Mouse (Mus musculus) hindbrain, embryonic 13.5 days (tissue): ENCODE measurements around the gene Iqsec3. TPM values are rescaled to one million over a fixed set of nuclear protein-coding genes. Genes with fewer than 3 reads are reported as not detected.
A peak's percentile ranks its signal among the peaks of the same experiment; 100 is the strongest.

ENCODE experiments used
- ATAC-seq: fragments of 200-750 bp; cut with Nextera tagmentation; 2 replicates; pipeline ENCODE4 v1.8.0; 2017; ENCODE audit warnings: moderate TSS enrichment; ENCODE audit not compliant: low FRiP score
- H3K27ac ChIP-seq: fragments of 300-500 bp; sonication (generic); 2 replicates; pipeline ENCODE4 v1.5.1; 2015; ENCODE audit warnings: inconsistent platforms, mild to moderate bottlenecking, moderate library complexity
- H3K27me3 ChIP-seq: fragments of 300-500 bp; sonication (generic); 2 replicates; pipeline ENCODE4 v1.6.1; 2015; ENCODE audit warnings: mild to moderate bottlenecking, inconsistent platforms
- H3K36me3 ChIP-seq: fragments of 300-500 bp; sonication (generic); 2 replicates; pipeline ENCODE4 v1.6.1; 2015; ENCODE audit warnings: mild to moderate bottlenecking, inconsistent platforms
- H3K4me1 ChIP-seq: fragments of 300-500 bp; sonication (generic); replicated peaks from 2 replicates; pipeline ENCODE4 v1.6.1; 2015; ENCODE audit warnings: inconsistent platforms
- H3K4me2 ChIP-seq: fragments of 300-500 bp; sonication (generic); 2 replicates; pipeline ENCODE4 v1.6.1; 2015; ENCODE audit warnings: inconsistent platforms, mild to moderate bottlenecking, moderate library complexity
- H3K4me3 ChIP-seq: fragments of 300-500 bp; sonication (generic); 2 replicates; pipeline ENCODE4 v1.5.1; 2015; ENCODE audit warnings: mild to moderate bottlenecking, inconsistent platforms
- H3K9ac ChIP-seq: fragments of 300-500 bp; sonication (generic); 2 replicates; pipeline ENCODE4 v1.6.1; 2015; ENCODE audit warnings: mild to moderate bottlenecking, inconsistent platforms
- H3K9me3 ChIP-seq: fragments of 300-500 bp; sonication (generic); 2 replicates; pipeline ENCODE4 v1.6.1; 2016; ENCODE audit warnings: inconsistent platforms
- WGBS: fragments of 180-500 bp; shearing (Covaris S2); methylation state at CpG from one replicate; pipeline ENCODE4 v1.1.7; 2015; 5-methylcytosine and 5-hydroxymethylcytosine counted together
- polyA plus RNA-seq: library from polyadenylated mRNA; unstranded; fragments of >200 nt; fragmentation: Nextera tagmentation; extraction: Ambion mirVana; gene quantifications from 2 replicates; pipeline ENCODE4 v1.2.1, GENCODE M21; 2015

Gene Iqsec3
- 11.8 and 12.0 TPM in 2 replicates for polyA plus RNA-seq

DNA sequence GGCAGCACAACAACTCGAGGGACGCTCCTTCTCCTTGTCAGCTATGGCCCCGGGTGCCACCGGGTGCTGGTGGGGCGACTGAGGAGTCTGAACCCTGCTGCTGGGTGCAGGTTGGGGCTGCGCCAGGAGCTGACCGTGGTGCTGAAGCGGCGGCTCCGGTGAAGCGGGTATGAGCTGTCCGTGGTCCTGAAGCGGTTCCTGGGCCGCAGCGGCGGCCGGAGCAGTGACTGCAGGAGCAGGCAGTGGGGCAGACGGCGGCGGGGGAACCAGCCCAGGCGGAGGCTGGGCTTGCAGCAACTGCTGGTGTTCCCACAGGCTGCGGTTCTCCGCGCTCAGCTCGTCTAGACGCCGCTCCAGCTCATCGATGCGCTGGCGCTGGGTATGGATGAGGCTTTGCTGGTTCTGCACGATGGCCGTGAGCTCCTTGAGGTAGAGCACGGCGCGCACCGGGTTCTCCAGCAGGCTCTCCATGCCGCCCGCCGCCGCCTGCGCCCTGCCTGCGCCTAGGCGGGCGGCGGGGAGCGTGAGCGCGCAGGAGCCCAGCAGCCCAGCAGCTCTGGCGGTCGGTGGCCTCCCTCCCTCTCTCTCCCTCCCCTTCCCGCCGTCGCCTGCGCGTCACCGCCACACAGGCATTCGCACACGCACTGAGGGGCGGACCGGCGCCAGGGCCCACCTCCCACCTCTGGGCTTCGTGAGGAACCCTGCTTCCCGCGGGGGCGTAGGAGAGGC, at the start of gene Iqsec3:
Gene Iqsec3, minus strand, starts transcription at position 586 of the 729 bp plus-strand sequence.
- WGBS, result under 1% methylated on average over 64 of the region's 65 CpGs
- peak within 1 kb of the TSS; percentile 94 for H3K9ac ChIP-seq
- peak within 1 kb of the TSS; percentile 74 for H3K4me3 ChIP-seq
- peak within 1 kb of the TSS; percentile 64 for H3K4me2 ChIP-seq
- no peaks in the 10 kb centered on the region for H3K9me3 ChIP-seq
- H3K27me3 ChIP-seq, result peaks cover 28% of the 10 kb centered on the region
- peaks cover 49% of the 10 kb centered on the region for H3K4me1 ChIP-seq
- peak; percentile 98 for ATAC-seq
- peak within 1 kb of the TSS; percentile 96 for H3K27ac ChIP-seq
- no peaks in the 10 kb centered on the region for H3K36me3 ChIP-seq

DNA sequence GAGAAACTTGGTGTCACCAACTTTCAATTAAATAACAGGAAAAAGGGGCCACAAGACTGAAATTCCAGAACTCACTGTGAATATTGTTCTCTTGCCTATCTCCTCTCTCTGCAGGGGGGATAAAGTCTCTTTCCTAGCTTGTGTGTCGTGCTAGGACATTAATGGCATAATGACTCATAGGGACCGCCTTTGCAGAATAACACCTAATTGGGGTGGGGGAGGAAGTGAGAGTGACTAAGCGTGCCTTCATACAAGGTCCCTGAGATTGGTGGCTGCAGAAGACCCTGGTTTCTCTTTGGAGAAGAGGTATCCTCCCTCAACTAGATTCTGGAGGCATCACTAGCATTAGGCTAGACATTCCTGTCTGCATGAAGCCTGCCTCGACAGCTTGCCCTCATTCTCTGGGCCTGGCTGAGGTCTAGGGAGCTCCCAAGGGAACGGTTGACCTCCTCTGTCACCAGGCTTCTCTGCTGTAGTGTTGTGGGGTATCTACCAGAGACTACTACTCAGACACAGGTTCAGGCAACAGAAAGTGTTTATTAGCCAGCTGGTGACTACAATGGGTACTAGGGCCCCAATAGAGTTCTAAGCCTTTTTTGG, 48.7 kb upstream of the Iqsec3 start:
- H3K4me2 ChIP-seq, result no peak overlapping the region
- 0 out of 2 replicates have a peak, but pooled peaks cover 4% of the 10 kb centered on the region for H3K27me3 ChIP-seq
- ATAC-seq, result no peak
- H3K36me3 ChIP-seq, result no peaks in the 10 kb centered on the region
- no peak overlapping the region for H3K4me3 ChIP-seq
- H3K4me1 ChIP-seq, result peaks cover 15% of the 10 kb centered on the region
- 82% methylated on average over 5 of the region's 5 CpGs for WGBS
- H3K27ac ChIP-seq, result no peak overlapping the region
- no peak overlapping the region for H3K9ac ChIP-seq
- H3K9me3 ChIP-seq, result no peaks in the 10 kb centered on the region

DNA sequence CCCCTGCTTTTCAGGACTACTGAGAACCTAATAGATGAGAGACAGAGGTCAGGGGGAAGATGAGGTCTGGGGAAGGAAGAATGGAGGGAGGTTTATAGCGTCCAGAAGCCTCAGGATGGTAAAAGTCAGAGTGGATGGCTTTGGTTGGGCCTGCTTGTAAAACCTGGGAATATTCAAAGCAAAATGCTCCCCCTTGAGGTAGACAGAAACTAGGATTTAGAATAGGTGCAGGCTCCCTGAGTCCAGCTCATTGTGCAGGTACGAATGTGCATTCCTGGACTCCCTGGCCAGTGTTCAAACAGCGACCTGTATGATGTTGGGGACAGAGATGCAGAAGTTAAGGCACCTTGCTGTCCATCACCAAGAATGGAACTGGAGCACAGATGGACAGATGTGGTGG, 47.6 kb upstream of the Iqsec3 start:
- Histone ChIP-seq H3K36me3 (no peaks in the 10 kb centered on the region), H3K27ac (no peak overlapping the region), H3K9me3 (no peaks in the 10 kb centered on the region), H3K27me3 (0 out of 2 replicates have a peak, but pooled peaks cover 4% of the 10 kb centered on the region), H3K4me2 (no peak overlapping the region), H3K4me1 (peaks cover 15% of the 10 kb centered on the region), H3K4me3 (no peak overlapping the region), H3K9ac (no peak overlapping the region)
- no peak for ATAC-seq
- WGBS, result 82% methylated on average over 3 of the region's 3 CpGs

DNA sequence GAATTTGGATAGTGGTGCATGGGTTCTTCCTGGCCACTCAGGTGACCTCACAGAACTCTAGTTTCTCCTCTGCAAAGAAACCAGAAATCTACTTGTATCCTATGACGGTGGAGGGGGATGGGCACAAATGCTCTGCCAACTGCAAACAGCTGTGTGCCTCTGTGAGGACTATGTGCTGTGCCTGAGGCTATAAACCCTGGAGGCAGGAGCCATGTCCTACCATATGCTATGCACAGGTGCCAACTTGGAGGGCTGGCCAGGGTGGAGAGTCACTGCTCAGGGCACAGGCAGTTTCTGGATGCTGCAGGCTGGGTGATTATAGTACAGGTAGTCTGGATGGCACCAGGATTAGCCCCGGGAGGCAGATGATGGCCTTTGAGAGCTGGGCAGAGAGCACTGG, 46.4 kb upstream of the Iqsec3 start:
- ATAC-seq, result no peak
- WGBS, result 78% methylated on average over 2 of the region's 2 CpGs
- H3K9me3 ChIP-seq, result no peaks in the 10 kb centered on the region
- no peak overlapping the region for H3K4me2 ChIP-seq
- no peaks in the 10 kb centered on the region for H3K36me3 ChIP-seq
- 0 out of 2 replicates have a peak overlapping the region, but pooled peaks have one; percentile 29 for H3K9ac ChIP-seq
- no peak overlapping the region for H3K27ac ChIP-seq
- H3K4me1 ChIP-seq, result peaks cover 11% of the 10 kb centered on the region
- H3K4me3 ChIP-seq, result no peak overlapping the region
- H3K27me3 ChIP-seq, result 0 out of 2 replicates have a peak, but pooled peaks cover 4% of the 10 kb centered on the region

DNA sequence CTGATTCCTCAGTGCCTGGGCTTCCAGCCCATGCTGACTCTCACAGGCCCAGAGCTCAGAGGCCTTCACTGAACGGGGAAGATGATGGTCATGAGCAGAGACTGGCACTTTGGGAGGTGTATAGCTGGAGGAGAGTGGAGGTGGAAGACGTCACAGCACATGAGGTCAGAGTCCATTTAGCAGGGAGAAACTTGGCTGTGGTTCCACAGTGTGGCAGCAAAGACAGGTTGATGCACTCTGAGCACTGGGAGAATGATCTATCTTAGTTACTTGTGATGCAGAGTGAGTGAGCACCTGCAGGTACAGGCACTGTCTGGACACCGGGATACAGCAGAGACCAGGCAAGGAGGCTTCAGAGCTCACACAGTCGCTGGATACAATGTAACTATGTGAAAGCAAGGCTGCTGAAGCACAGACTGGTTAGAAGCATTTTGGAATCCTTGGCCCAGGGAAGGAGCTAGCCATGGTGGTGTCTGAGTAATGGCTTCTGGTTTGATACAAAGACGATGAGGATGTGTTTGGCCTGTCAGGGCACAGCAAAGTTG, 45.9 kb upstream of the Iqsec3 start:
- Histone ChIP-seq H3K27ac (no peak overlapping the region), H3K4me3 (no peak overlapping the region), H3K4me1 (peaks cover 6% of the 10 kb centered on the region), H3K9me3 (no peaks in the 10 kb centered on the region), H3K36me3 (no peaks in the 10 kb centered on the region), H3K9ac (no peak overlapping the region), H3K4me2 (no peak overlapping the region), H3K27me3 (0 out of 2 replicates have a peak, but pooled peaks cover 4% of the 10 kb centered on the region)
- no peak; the same call in 1 of the 2 replicates for ATAC-seq
- 78% methylated on average over 5 of the region's 5 CpGs for WGBS

DNA sequence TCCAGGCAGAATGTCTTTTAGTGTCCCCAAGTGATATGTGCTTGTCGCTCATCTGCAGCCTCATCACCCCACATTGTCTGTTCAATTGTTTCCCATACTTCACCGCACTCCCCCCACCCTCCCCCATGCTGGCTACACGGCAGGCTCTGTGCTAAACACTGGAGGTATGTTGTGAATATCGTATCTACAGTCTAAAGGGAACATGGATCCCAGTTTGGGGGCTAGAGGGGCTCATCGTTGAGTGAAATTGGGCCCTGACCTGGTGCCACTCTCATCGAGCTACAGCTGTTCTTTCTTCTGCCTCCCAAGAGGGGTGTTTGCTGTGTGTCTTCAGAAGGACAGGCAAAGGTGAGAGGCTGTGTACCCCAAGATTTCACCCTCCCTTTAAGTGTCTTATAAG, 44.2 kb upstream of the Iqsec3 start:
- Histone ChIP-seq H3K36me3 (no peaks in the 10 kb centered on the region), H3K27me3 (0 out of 2 replicates have a peak, but pooled peaks cover 4% of the 10 kb centered on the region), H3K27ac (no peak overlapping the region), H3K4me3 (no peak overlapping the region), H3K4me2 (no peak overlapping the region), H3K9me3 (no peaks in the 10 kb centered on the region), H3K4me1 (no peaks in the 10 kb centered on the region), H3K9ac (no peak overlapping the region)
- 75% methylated on average over 6 of the region's 6 CpGs for WGBS
- ATAC-seq, result no peak

DNA sequence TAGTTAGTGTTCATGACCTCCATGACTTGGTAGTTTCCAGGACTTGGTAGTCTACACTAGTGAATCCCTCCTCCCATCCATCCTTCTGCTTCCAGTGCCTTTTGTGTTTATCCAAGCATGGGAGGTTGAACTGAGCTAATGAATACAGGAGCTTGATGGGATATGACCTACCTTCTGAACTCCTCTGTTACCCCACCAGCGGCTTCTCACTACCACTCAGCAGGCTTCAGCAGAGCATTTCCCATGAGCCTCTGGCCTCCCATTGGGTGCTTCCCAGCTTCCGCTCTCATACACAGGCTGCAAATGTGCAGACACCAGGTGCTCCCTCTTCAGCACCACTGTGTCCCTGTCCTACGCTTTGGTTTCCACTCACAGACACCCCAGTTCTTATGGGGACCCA, 36.9 kb upstream of the Iqsec3 start:
- H3K4me2 ChIP-seq, result no peak overlapping the region
- no peaks in the 10 kb centered on the region for H3K36me3 ChIP-seq
- 0 out of 2 replicates have a peak, but pooled peaks cover 10% of the 10 kb centered on the region for H3K4me1 ChIP-seq
- H3K27ac ChIP-seq, result 0 out of 2 replicates have a peak overlapping the region, but pooled peaks have one; percentile 5
- H3K27me3 ChIP-seq, result no peaks in the 10 kb centered on the region
- no peak overlapping the region for H3K4me3 ChIP-seq
- no peak overlapping the region for H3K9ac ChIP-seq
- no peaks in the 10 kb centered on the region for H3K9me3 ChIP-seq
- peak; percentile 49; the same call in 1 of the 2 replicates for ATAC-seq
- 81% methylated on average over 3 of the region's 3 CpGs for whole genome bisulfite sequencing

DNA sequence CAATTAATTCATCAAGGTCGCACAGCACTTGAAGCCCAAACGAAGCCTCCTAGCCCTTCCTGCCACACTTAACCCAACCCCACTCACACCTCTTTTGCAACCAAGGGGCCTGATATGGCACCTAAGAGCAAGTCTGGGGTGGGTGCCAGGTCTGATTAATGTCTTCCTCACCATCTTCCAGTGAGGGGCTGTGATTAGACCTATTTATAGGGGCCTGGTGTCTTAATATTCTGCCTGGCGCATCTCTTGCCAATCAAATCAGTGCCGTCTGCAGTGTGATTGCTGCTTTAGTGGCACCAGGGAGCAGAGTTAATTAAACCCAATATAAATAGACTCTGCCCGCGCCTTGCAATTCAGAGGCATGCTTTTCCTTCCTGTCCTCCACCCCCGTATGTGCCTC, 36.4 kb upstream of the Iqsec3 start:
- Histone ChIP-seq H3K27me3 (no peaks in the 10 kb centered on the region), H3K4me1 (0 out of 2 replicates have a peak, but pooled peaks cover 10% of the 10 kb centered on the region), H3K9me3 (no peaks in the 10 kb centered on the region), H3K4me2 (no peak overlapping the region), H3K4me3 (no peak overlapping the region), H3K36me3 (no peaks in the 10 kb centered on the region), H3K9ac (no peak overlapping the region), H3K27ac (peak overlapping the region; percentile 36; the same call in 1 of the 2 replicates)
- ATAC-seq, result peak; percentile 60; the same call in 1 of the 2 replicates
- 68% methylated on average over 7 of the region's 7 CpGs for WGBS

DNA sequence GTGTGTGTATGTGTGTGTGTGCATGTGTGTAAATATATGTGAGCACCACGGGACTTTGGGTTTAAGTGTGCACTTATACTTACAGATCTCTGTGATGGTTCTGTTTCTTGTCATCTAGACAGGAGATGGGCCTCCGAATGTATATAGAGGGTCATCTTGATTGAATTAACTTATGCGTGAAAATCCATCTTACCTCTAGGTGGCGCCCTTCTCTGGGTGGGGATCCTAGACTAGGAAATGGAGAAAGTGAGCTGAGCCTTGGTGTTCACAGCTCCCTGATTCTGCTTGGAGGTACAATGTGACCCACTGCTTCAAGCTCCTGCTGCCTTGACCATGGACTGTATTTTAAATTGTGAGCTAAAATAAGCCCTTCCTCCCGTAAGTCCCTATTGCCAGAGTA, 34.8 kb upstream of the Iqsec3 start:
- H3K36me3 ChIP-seq, result no peaks in the 10 kb centered on the region
- H3K27me3 ChIP-seq, result no peaks in the 10 kb centered on the region
- 68% methylated on average over 5 of the region's 5 CpGs for WGBS
- ATAC-seq, result no peak
- H3K4me2 ChIP-seq, result no peak overlapping the region
- no peaks in the 10 kb centered on the region for H3K9me3 ChIP-seq
- no peak overlapping the region for H3K27ac ChIP-seq
- 0 out of 2 replicates have a peak, but pooled peaks cover 10% of the 10 kb centered on the region for H3K4me1 ChIP-seq
- H3K9ac ChIP-seq, result no peak overlapping the region
- H3K4me3 ChIP-seq, result no peak overlapping the region

DNA sequence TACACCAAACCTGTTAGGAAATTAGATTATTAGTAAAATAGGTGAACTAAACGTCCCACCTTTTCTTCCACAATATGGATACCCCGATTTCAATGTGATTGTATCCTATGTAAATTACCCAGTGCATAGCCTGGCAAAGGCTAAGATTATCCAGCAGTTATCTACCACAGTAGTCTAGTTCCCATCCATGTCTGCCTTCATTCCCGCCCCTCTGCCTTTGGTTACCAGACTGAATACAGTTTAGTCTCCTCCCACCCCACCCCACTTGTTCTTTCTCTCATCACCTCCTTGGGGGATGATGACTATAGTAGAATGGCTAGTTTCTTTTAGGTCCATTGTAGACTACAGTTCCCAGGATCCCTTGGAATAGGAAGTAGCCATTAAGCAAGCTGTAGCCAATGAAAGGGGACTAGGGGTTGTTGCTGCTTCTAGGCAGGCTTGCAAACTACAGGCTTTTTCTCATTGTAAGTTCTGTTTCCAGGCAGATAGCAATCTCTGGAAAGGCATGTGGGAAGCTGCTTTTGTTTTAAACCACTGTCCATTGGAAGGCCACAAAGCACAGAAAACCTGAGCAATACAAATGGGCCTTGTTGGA, 27.7 kb upstream of the Iqsec3 start:
- peak; percentile 84 for ATAC-seq
- H3K9ac ChIP-seq, result no peak overlapping the region
- H3K9me3 ChIP-seq, result no peaks in the 10 kb centered on the region

DNA sequence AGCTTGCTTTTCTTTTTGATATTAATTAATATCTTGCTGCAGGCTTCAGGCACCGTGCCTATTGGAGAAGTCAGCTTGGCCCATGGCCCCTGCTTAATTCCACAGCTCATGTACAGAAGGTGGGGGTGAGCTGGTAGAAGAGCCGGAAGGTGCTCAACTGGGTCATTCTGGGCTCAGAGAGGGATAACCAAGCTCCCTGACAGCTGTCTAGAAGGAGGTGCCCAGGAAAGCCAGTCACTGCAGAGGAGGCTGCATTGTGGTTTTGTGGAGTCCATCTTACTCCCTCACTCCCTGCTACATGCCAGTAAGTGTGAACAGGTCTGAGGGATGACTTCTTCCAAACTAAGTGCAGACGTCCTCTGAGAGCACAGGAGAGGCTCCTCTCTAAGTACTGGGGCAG, 26.4 kb upstream of the Iqsec3 start:
- H3K27ac ChIP-seq, result no peak overlapping the region
- 79% methylated on average over 3 of the region's 3 CpGs for WGBS
- H3K4me3 ChIP-seq, result no peak overlapping the region
- no peak for ATAC-seq
- H3K9me3 ChIP-seq, result no peaks in the 10 kb centered on the region
- no peak overlapping the region for H3K4me2 ChIP-seq
- no peaks in the 10 kb centered on the region for H3K36me3 ChIP-seq
- no peaks in the 10 kb centered on the region for H3K27me3 ChIP-seq
- no peak overlapping the region for H3K9ac ChIP-seq
- H3K4me1 ChIP-seq, result peaks cover 17% of the 10 kb centered on the region

More for the DNA sequence above, 27.7 kb upstream of the Iqsec3 start:
- 71% methylated on average over 3 of the region's 3 CpGs for WGBS
- H3K36me3 ChIP-seq, result no peaks in the 10 kb centered on the region
- peak overlapping the region; percentile 59; the same call in 1 of the 2 replicates for H3K27ac ChIP-seq
- peaks cover 12% of the 10 kb centered on the region for H3K4me1 ChIP-seq
- H3K4me3 ChIP-seq, result no peak overlapping the region
- H3K27me3 ChIP-seq, result no peaks in the 10 kb centered on the region
- no peak overlapping the region; the same call in 1 of the 2 replicates for H3K4me2 ChIP-seq
